Mouse (Mus musculus) gastrocnemius, adult 2 months (tissue): ENCODE results near the gene Gtf2h3. TPM values are rescaled to one million over a fixed set of nuclear protein-coding genes. Genes with fewer than 3 reads are reported as not detected.

Experiments
- DNase-seq: peaks from one replicate; pipeline ENCODE4 v3.0.0; 2022
- H3K27ac ChIP-seq: fragments of 200-600 bp; 2 replicates; pipeline ENCODE4 v1.8.1; 2022; ENCODE audit warnings: mild to moderate bottlenecking
- H3K4me3 ChIP-seq: fragments of 200-600 bp; 2 replicates; pipeline ENCODE4 v1.8.1; 2022; ENCODE audit warnings: mild to moderate bottlenecking, moderate library complexity
- CTCF ChIP-seq: fragments of 200-600 bp; IDR thresholded peaks from 2 replicates; pipeline ENCODE4 v1.8.1; 2022; ENCODE audit warnings: antibody characterized with exemption, mild to moderate bottlenecking, moderate library complexity
- intact Hi-C: fragments of 180-260 bp; cut with DNase I; formaldehyde crosslinking; loops from one replicate; pipeline ENCODE4 v1.15.1; 2025
- long read RNA-seq, 2 experiments: library from polyadenylated mRNA; stranded (forward); transcript quantifications; one replicate each; pipeline ENCODE4 v2.0.0; 2021
- total RNA-seq, 2 experiments: library from RNA; stranded (reverse); gene quantifications; 2 replicates each; pipeline ENCODE4 v1.2.3; 2021

The Gtf2h3 gene
- total RNA-seq, result 10 to 100 TPM; 15.4 to 16.3 TPM
- long read RNA-seq, experiment 1, transcript Gtf2h3-201 (13 exons, 2,672 nt), result major isoform, 31 of 39 reads
- long read RNA-seq, experiment 1, partial matches to known transcripts, result 3 of 39 reads
- long read RNA-seq, experiment 1, other reads (novel, unspliced or antisense), result 5 of 39 reads
- long read RNA-seq, experiment 2, transcript Gtf2h3-201 (13 exons, 2,672 nt), result major isoform, 31 of 39 reads
- long read RNA-seq, experiment 2, partial matches to known transcripts, result 4 of 39 reads
- long read RNA-seq, experiment 2, other reads (novel, unspliced or antisense), result 4 of 39 reads

DNA sequence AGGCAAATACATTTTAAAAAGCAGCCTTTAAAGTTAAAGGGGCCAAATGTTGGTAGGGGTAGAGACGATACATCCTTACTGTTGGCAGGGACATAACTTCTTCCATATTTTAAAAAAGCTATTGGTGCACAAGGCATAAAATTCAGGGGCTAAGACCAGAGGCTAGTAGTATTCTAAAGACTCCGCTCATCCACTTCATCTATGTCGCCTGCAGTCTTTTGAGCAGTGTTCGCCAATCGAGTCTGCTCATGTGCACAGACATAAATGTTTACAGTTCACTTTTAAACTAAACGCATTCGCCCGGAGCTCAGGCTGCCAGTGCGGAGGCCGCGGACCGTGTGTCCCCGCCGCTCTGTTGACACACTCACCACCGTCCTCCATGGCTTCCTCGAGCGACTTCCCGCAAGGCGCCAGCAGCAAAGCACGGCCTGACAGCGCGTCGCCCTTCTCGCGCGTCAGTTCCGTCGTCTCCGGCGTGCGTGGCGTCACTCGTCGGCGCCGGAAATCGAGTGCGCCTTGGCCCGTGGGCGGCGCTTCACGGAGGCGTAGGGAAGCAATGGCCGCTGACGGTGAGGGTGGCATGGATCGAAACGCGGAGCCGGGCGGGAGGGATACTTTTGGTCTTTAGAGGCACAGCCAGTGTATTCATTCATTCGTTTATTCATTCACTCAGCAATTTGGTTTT lies at the start of gene Gtf2h3, which contains the start of gene Eif2b1:
Gene Gtf2h3 (plus strand): TSS at position 508 of the 685 bp plus-strand sequence.
Gene Eif2b1 (minus strand): TSS at position 499 of the 685 bp plus-strand sequence.
- peak within 1 kb of the TSS; percentile 91 for H3K27ac ChIP-seq
- peak within 1 kb of the TSS; percentile 90 for H3K4me3 ChIP-seq
- DNase-seq, result peak; percentile 96
- intact Hi-C loops, result no loop called here
- TF ChIP-seq CTCF, result 0 out of 2 replicates have a peak, but pooled peaks have one; percentile 4

DNA sequence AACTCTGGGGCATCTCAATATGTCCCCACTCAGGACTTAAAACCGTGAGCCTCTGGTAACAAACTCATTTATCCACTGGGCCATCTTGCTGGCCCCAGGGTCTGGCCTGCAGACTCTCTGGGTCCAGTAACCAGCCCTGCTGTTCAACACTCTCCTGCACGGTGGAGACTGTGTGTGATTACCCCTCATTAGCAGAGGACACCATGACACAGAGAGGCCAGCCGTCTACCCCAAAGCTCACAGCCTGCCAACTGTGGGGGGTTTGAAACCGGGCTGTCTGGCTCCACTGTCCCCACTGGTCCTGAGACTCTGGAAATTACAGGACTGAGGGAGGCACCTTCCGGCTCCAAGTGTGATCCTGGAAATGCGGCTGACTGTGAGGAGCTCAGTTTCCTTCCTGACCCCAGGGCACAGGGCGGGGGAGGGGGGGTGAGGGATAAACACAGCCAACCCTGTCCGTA lies 49.7 kb upstream of the Gtf2h3 start:
- no peak for TF ChIP-seq CTCF
- intact Hi-C loops, result no loop called here

GRCm38 (mm10) chr5:124529697-124530096 lies 49.2 kb upstream of the Gtf2h3 start:
- peak overlapping the region; percentile 92 for H3K4me3 ChIP-seq
- peak overlapping the region; percentile 99 for H3K27ac ChIP-seq
- TF ChIP-seq CTCF, result no peak
- DNase-seq, result peak; percentile 43
- intact Hi-C loops, result loop anchor here (5.0 kb wide), 1 partner anchor 32 kb away; no protein-coding TSS in a partner anchor

More for the DNA sequence above, 49.7 kb upstream of the Gtf2h3 start:
- peak; percentile 66 for DNase-seq
- Histone ChIP-seq H3K4me3 (peak overlapping the region; percentile 92), H3K27ac (peak overlapping the region; percentile 99)

DNA sequence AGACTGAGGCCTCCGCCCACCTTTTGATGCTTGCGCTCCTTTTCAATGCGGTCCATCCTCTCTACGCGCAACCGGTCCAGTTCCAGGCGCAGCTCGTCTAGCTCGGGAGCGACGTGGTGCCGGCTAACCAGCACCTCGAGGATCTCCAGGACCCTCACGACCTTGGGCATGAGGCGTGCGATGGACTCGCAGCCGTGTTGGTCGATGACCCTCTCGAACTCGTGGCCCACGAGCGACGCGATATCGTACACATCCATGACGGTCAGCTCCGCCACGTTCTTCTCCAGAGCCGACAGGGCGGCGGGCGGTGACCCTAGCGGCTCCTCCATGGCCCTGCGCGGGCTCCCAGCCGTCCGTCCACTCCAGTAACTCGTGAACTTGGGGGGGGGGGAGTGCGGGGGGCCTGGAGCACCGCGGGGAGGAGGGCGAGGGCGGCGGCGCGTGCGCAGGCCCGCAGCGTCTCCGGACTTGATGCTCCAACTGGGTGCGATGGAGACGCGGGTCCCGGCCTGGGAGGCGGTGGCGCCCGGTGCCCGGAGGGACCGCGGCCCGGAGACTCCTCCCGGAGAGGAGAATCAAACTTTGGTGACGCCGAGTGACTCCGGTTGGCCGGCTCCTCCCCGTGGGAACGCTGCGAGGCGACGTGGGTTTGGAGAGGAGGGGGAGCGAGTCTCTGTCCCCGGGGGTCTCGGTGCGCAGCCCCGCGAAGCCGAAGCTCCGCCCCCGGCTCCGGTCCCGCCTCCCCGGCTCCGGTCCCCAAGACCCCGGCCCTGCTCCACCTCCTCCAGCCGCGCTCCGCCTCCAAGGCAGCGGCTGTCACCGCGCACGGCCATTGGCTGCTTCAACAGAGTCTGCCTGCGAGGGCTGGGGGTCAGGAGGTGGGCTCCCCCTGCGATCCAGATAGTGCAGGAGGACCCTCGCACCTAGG lies 48.0 kb upstream of the Gtf2h3 start, which contains the start of gene Rilpl1:
Gene Rilpl1 (minus strand): TSS at position 737 of the 928 bp plus-strand sequence.
- intact Hi-C loops, result loop anchor here (5.0 kb wide), 1 partner anchor 34 kb away; no protein-coding TSS in a partner anchor
- Histone ChIP-seq H3K27ac (peak within 1 kb of the TSS; percentile 99), H3K4me3 (peak within 1 kb of the TSS; percentile 92)
- DNase-seq, result peak; percentile 94
- peak; percentile 22; the same call in 1 of the 2 replicates for TF ChIP-seq CTCF

DNA sequence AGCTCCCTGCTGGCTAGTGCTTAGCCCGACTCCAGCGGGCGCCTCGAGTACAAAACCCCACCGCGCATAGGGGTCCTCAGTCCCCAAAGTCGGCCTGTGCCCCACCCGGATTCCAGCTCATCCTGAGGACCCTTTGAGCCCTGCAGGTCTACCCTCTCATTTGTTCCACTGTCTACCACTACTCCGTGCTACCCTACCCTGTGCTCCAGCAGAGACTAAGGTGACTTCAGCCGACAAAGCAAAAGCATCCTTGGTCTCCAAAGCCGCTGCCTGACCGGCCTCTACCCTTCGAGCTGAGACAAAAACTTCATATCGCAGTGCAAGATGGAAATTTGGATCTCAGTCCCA lies 47.4 kb upstream of the Gtf2h3 start:
- Histone ChIP-seq H3K27ac (peak overlapping the region; percentile 99), H3K4me3 (peak overlapping the region; percentile 92)
- TF ChIP-seq CTCF, result no peak
- intact Hi-C loops, result loop anchor here (5.0 kb wide), 1 partner anchor 34 kb away; no protein-coding TSS in a partner anchor
- no peak for DNase-seq

DNA sequence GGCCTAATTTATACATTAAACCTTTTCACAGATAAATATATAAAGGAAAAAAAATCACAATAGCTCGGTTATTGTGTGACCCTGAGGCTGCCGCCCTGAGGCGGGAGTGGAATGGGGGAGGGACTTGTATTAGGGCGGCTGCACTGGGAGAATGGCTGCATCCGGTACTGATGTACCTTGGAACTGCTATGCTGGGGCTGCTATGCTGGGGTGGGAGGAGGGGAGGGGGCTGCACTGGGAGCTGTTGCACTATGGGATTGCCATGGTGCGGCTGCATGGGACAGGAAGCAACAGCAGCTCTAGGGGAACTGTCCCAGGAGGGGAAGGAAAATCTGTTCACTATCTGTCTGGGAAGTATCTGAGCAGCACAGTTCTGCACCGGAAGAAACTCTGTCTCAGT lies 46.5 kb upstream of the Gtf2h3 start:
- H3K27ac ChIP-seq, result peak overlapping the region; percentile 99
- intact Hi-C loops, result loop anchor here (5.0 kb wide), 1 partner anchor 35 kb away; no protein-coding TSS in a partner anchor

GRCm38 (mm10) chr5:124535016-124535415 lies 43.9 kb upstream of the Gtf2h3 start:
- peak; percentile 13 for DNase-seq
- intact Hi-C loops, result loop anchor here (5.0 kb wide), 1 partner anchor 173 kb away; the partner anchor contains the start of gene Cdk2ap1
- Histone ChIP-seq H3K27ac (no peak overlapping the region), H3K4me3 (no peak overlapping the region)
- TF ChIP-seq CTCF, result no peak

More for the DNA sequence above, 46.5 kb upstream of the Gtf2h3 start:
- H3K4me3 ChIP-seq, result no peak overlapping the region
- DNase-seq, result peak; percentile 26
- no peak for TF ChIP-seq CTCF

GRCm38 (mm10) chr5:124536776-124537175 lies 42.2 kb upstream of the Gtf2h3 start:
- intact Hi-C loops, result loop anchor here (5.0 kb wide), 1 partner anchor 174 kb away; the partner anchor contains the start of gene Cdk2ap1
- peak; percentile 84 for DNase-seq
- no peak for TF ChIP-seq CTCF
- Histone ChIP-seq H3K27ac (peak overlapping the region; percentile 86), H3K4me3 (peak overlapping the region; percentile 54)

DNA sequence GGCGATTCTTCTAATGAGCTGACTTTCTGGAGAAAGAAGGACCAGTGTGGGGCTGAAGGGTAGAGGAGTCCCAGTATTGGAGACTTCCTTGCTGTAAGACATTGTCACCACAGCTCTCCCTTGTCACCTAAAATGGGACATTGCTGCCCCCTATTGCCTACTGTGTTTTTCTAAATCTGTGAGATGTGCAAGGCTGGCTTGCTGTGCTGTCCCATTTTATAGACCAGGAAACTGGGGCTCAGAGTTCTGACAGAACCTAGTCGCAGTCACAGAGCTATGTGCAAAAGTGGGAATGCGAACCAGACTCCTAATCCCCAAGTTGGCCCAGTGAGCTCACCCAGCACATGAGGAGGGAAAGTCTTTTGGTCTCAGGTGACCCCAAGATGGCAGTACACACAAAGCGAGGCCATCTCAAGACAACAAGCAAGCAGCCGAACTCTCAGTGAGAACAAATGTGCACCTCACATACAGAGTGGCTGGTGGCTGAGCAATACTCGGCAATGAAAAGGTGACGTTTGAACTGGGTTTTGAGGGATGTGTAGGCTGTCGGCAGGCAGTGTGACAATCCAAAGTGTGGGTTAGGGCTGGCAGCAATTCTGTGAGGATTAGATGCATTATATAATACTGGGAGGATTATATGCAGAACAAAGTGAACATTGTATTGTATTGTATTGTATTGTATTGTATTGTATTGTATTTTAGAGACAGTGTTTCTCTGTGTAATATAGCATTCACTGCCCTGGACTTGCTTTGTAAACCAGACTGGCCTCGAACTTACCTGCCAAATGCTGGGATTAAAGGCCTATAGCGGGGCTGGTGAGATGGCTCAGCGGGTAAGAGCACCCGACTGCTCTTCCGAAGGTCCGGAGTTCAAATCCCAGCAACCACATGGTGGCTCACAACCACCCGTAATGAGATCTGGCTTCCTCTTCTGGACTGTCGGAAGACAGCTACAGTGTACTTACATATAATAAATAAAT lies 39.8 kb upstream of the Gtf2h3 start:
- intact Hi-C loops, result loop anchor here (1.0 to 5.0 kb wide), 2 partner anchors 107 to 177 kb away; partner anchors contain the start of gene Cdk2ap1
- DNase-seq, result peak; percentile 63
- H3K27ac ChIP-seq, result peak overlapping the region; percentile 0; the same call in 1 of the 2 replicates
- TF ChIP-seq CTCF, result peak; percentile 73
- H3K4me3 ChIP-seq, result no peak overlapping the region

GRCm38 (mm10) chr5:124539905-124540304 lies 39.0 kb upstream of the Gtf2h3 start:
- Histone ChIP-seq H3K27ac (peak overlapping the region; percentile 87), H3K4me3 (peak overlapping the region; percentile 95)
- DNase-seq, result no peak
- TF ChIP-seq CTCF, result no peak
- intact Hi-C loops, result loop anchor here (5.0 kb wide), 1 partner anchor 178 kb away; the partner anchor contains the start of gene Cdk2ap1
